Mouse (Mus musculus): ENCODE results near the gene Prkag3. TPM values are rescaled to one million over a fixed set of nuclear protein-coding genes. Genes with fewer than 3 reads are reported as not detected.

Prkag3 gene
- total RNA-seq, 2 experiments from 2014 or later = not detected

- ATAC-seq (replicated peaks; ENCODE audit: low FRiP score, low TSS enrichment, poor library complexity, severe bottlenecking) = no peak
Observed at GRCm38 (mm10) chr1:74715468-74715867, 33.6 kb downstream of the Prkag3 start.

GRCm38 (mm10) chr1:74714967-74715366 is 34.1 kb downstream of the Prkag3 start:
- ATAC-seq (replicated peaks; ENCODE audit: low FRiP score, low TSS enrichment, poor library complexity, severe bottlenecking) = no peak

GRCm38 (mm10) chr1:74713859-74714730 is 34.9 kb downstream of the Prkag3 start:
- 0 out of 2 replicates have a peak, but pooled peaks have one; percentile 12 for ATAC-seq (replicated peaks; ENCODE audit: low FRiP score, low TSS enrichment, poor library complexity, severe bottlenecking)

GRCm38 (mm10) chr1:74713099-74713858 is 35.7 kb downstream of the Prkag3 start, which contains the start of gene Cyp27a1:
TSS of gene Cyp27a1 (plus strand) at chr1:74713574.
- peak; percentile 47; the same call in 1 of the 2 replicates for ATAC-seq (replicated peaks; ENCODE audit: low FRiP score, low TSS enrichment, poor library complexity, severe bottlenecking)

- ATAC-seq (replicated peaks; ENCODE audit: low FRiP score, low TSS enrichment, poor library complexity, severe bottlenecking) = no peak
Observed at GRCm38 (mm10) chr1:74712461-74713098, 36.4 kb downstream of the Prkag3 start.

- no peak for ATAC-seq (replicated peaks; ENCODE audit: low FRiP score, low TSS enrichment, poor library complexity, severe bottlenecking)
Observed at GRCm38 (mm10) chr1:74712046-74712445, 37.0 kb downstream of the Prkag3 start.

GRCm38 (mm10) chr1:74709566-74709965 is 39.5 kb downstream of the Prkag3 start:
- no peak for ATAC-seq (replicated peaks; ENCODE audit: low FRiP score, low TSS enrichment, poor library complexity, severe bottlenecking)

GRCm38 (mm10) chr1:74705016-74705415 is 44.0 kb downstream of the Prkag3 start:
- ATAC-seq (replicated peaks; ENCODE audit: low FRiP score, low TSS enrichment, poor library complexity, severe bottlenecking) = no peak

- no peak for ATAC-seq (replicated peaks; ENCODE audit: low FRiP score, low TSS enrichment, poor library complexity, severe bottlenecking)
Observed at GRCm38 (mm10) chr1:74704156-74704555, 44.9 kb downstream of the Prkag3 start.

- no peak for ATAC-seq (replicated peaks; ENCODE audit: low FRiP score, low TSS enrichment, poor library complexity, severe bottlenecking)
Observed at GRCm38 (mm10) chr1:74702142-74702553, 46.9 kb downstream of the Prkag3 start.

- 0 out of 2 replicates have a peak, but pooled peaks have one; percentile 32 for ATAC-seq (replicated peaks; ENCODE audit: low FRiP score, low TSS enrichment, poor library complexity, severe bottlenecking)
Observed at GRCm38 (mm10) chr1:74698791-74699190, 50.2 kb downstream of the Prkag3 start.

- no peak for ATAC-seq (replicated peaks; ENCODE audit: low FRiP score, low TSS enrichment, poor library complexity, severe bottlenecking)
Observed at GRCm38 (mm10) chr1:74698353-74698752, 50.7 kb downstream of the Prkag3 start.

GRCm38 (mm10) chr1:74697416-74697815 is 51.6 kb downstream of the Prkag3 start:
- ATAC-seq (replicated peaks; ENCODE audit: low FRiP score, low TSS enrichment, poor library complexity, severe bottlenecking) = no peak

- no peak for ATAC-seq (replicated peaks; ENCODE audit: low FRiP score, low TSS enrichment, poor library complexity, severe bottlenecking)
Observed at GRCm38 (mm10) chr1:74695836-74696235, 53.2 kb downstream of the Prkag3 start.

GRCm38 (mm10) chr1:74693891-74694583 is 55.0 kb downstream of the Prkag3 start:
- ATAC-seq (replicated peaks; ENCODE audit: low FRiP score, low TSS enrichment, poor library complexity, severe bottlenecking) = no peak
